Mouse (Mus musculus): Measurements from ENCODE around the gene Alpk1.

GRCm38 (mm10) chr3:127805991-127806390, 25.7 kb upstream of the Alpk1 start:
- TF ChIP-seq CTCF (IDR thresholded peaks at IDR 0.05; ENCODE audit: borderline replicate concordance, insufficient read depth, low read depth, low read length) (no peak), POLR2A (IDR thresholded peaks at IDR 0.05; ENCODE audit: borderline replicate concordance, insufficient read depth, low read length) (no peak)
